Mouse (Mus musculus) limb, embryonic 14.5 days (tissue): ENCODE measurements around the gene Map3k4. TPM values are rescaled to one million over a fixed set of nuclear protein-coding genes. Genes with fewer than 3 reads are reported as not detected.

Source experiments
- ATAC-seq: fragments of 200-750 bp; cut with Nextera tagmentation; 2 replicates; pipeline ENCODE4 v1.8.0; 2017; ENCODE audit warnings: low read depth, moderate number of reproducible peaks, moderate TSS enrichment; ENCODE audit not compliant: low FRiP score
- DNase-seq: peaks from one replicate; pipeline ENCODE4 v3.0.0-alpha.2; 2015; ENCODE audit warnings: low spot score
- H3K27ac ChIP-seq: fragments of 300-500 bp; sonication (generic); replicated peaks from 2 replicates; pipeline ENCODE4 v1.5.1; 2014; ENCODE audit warnings: low read depth, mild to moderate bottlenecking, low read length, moderate library complexity, mixed read lengths
- H3K27me3 ChIP-seq: fragments of 300-500 bp; sonication (generic); 2 replicates; pipeline ENCODE4 v1.6.1; 2014; ENCODE audit warnings: low read length, mixed read lengths; ENCODE audit not compliant: control insufficient read depth, insufficient read depth
- H3K36me3 ChIP-seq: fragments of 300-500 bp; sonication (generic); 2 replicates; pipeline ENCODE4 v1.6.1; 2014; ENCODE audit warnings: mild to moderate bottlenecking, low read length, moderate library complexity, mixed read lengths; ENCODE audit not compliant: control insufficient read depth, insufficient read depth
- H3K4me1 ChIP-seq: fragments of 300-500 bp; sonication (generic); 2 replicates; pipeline ENCODE4 v1.6.1; 2014; ENCODE audit warnings: antibody characterized with exemption, low read length, mixed read lengths; ENCODE audit not compliant: control insufficient read depth, insufficient read depth
- H3K4me2 ChIP-seq: fragments of 300-500 bp; sonication (generic); replicated peaks from 2 replicates; pipeline ENCODE4 v1.6.1; 2014; ENCODE audit warnings: low read depth, mild to moderate bottlenecking, low read length, moderate library complexity; ENCODE audit not compliant: severe bottlenecking
- H3K4me3 ChIP-seq: fragments of 300-500 bp; sonication (generic); replicated peaks from 2 replicates; pipeline ENCODE4 v1.5.1; 2014; ENCODE audit warnings: low read length
- H3K9ac ChIP-seq: fragments of 300-500 bp; sonication (generic); 2 replicates; pipeline ENCODE4 v1.6.1; 2014; ENCODE audit warnings: mild to moderate bottlenecking, low read depth, low read length, moderate library complexity; ENCODE audit not compliant: severe bottlenecking
- H3K9me3 ChIP-seq: fragments of 300-500 bp; sonication (generic); 2 replicates; pipeline ENCODE4 v1.6.1; 2016; ENCODE audit warnings: low read length; ENCODE audit not compliant: control insufficient read depth
- POLR2A ChIP-seq: fragments of 200-500 bp; IDR thresholded peaks from 2 replicates; pipeline ENCODE4 v1.8.0; 2012; ENCODE audit warnings: inconsistent platforms, mild to moderate bottlenecking, moderate library complexity, borderline replicate concordance; ENCODE audit not compliant: insufficient read depth, insufficient read length; ENCODE audit errors: extremely low read depth
- WGBS: fragments of 180-500 bp; shearing (Covaris S2); extraction: QIAGEN DNeasy Blood & Tissue Kit; methylation state at CpG from one replicate; pipeline ENCODE4 v1.1.7; 2014; 5-methylcytosine and 5-hydroxymethylcytosine counted together
- polyA plus RNA-seq, 2 experiments: library from polyadenylated mRNA; depleted of rRNA in 1 of 2; stranded (reverse) in 1 of 2; unstranded in 1 of 2; fragments of >200 nt; fragmentation: Nextera tagmentation in 1 of 2; extraction: Ambion mirVana in 1 of 2; gene quantifications; 2 replicates each; pipeline versions ENCODE4 v1.2.1 to v1.2.3; 2012 to 2014

Gene Map3k4
- polyA plus RNA-seq, 2 experiments = 28.6 to 36.4 TPM

GRCm38 (mm10) chr17:12262851-12263250 lies 55.7 kb downstream of the Map3k4 start:
- Histone ChIP-seq H3K4me1 (peaks cover 26% of the 10 kb centered on the region), H3K9ac (no peak overlapping the region), H3K27me3 (no peaks in the 10 kb centered on the region), H3K4me3 (no peak overlapping the region), H3K36me3 (peaks cover 37% of the 10 kb centered on the region), H3K9me3 (no peaks in the 10 kb centered on the region), H3K4me2 (no peak overlapping the region), H3K27ac (0 out of 2 replicates have a peak overlapping the region, but pooled peaks have one; percentile 38)
- no peak for ATAC-seq
- no peak for TF ChIP-seq POLR2A
- DNase-seq = no peak
- 81% methylated on average over 8 of the region's 8 CpGs for WGBS

- peaks cover 46% of the 10 kb centered on the region for H3K36me3 ChIP-seq
- no peak overlapping the region for H3K4me3 ChIP-seq
- WGBS = 61% methylated on average over 2 of the region's 2 CpGs
- no peak overlapping the region for H3K4me2 ChIP-seq
- no peak overlapping the region for H3K27ac ChIP-seq
- ATAC-seq (0 out of 2 replicates have a peak, but pooled peaks have one; percentile 39), DNase-seq (no peak)
- H3K9ac ChIP-seq = no peak overlapping the region
- no peaks in the 10 kb centered on the region for H3K27me3 ChIP-seq
- no peaks in the 10 kb centered on the region for H3K9me3 ChIP-seq
- TF ChIP-seq POLR2A = no peak
- peaks cover 20% of the 10 kb centered on the region for H3K4me1 ChIP-seq
These were observed 56.7 kb downstream of the Map3k4 start for GRCm38 (mm10) chr17:12261887-12262286.

GRCm38 (mm10) chr17:12261376-12261775 lies 57.2 kb downstream of the Map3k4 start:
- H3K27me3 ChIP-seq = no peaks in the 10 kb centered on the region
- H3K27ac ChIP-seq = no peak overlapping the region
- H3K4me3 ChIP-seq = no peak overlapping the region
- H3K4me1 ChIP-seq = peaks cover 15% of the 10 kb centered on the region
- no peak overlapping the region for H3K9ac ChIP-seq
- 82% methylated on average over 7 of the region's 7 CpGs for WGBS
- no peak for ATAC-seq
- no peaks in the 10 kb centered on the region for H3K9me3 ChIP-seq
- DNase-seq = no peak
- H3K36me3 ChIP-seq = peaks cover 51% of the 10 kb centered on the region
- H3K4me2 ChIP-seq = no peak overlapping the region
- no peak for TF ChIP-seq POLR2A

- no peaks in the 10 kb centered on the region for H3K27me3 ChIP-seq
- no peak for DNase-seq
- no peak for ATAC-seq
- H3K27ac ChIP-seq = no peak overlapping the region
- H3K4me3 ChIP-seq = no peak overlapping the region
- no peak overlapping the region for H3K9ac ChIP-seq
- H3K9me3 ChIP-seq = no peaks in the 10 kb centered on the region
- no peak for TF ChIP-seq POLR2A
- 90% methylated on average over 8 of the region's 8 CpGs for WGBS
- no peak overlapping the region for H3K4me2 ChIP-seq
- H3K4me1 ChIP-seq = peaks cover 7% of the 10 kb centered on the region; the same call in 1 of the 2 replicates
- peaks cover 65% of the 10 kb centered on the region for H3K36me3 ChIP-seq
These were observed 58.6 kb downstream of the Map3k4 start for GRCm38 (mm10) chr17:12259957-12260356.

- WGBS = 69% methylated on average over 6 of the region's 6 CpGs
- Histone ChIP-seq H3K27me3 (no peaks in the 10 kb centered on the region), H3K27ac (no peak overlapping the region), H3K9me3 (no peaks in the 10 kb centered on the region), H3K36me3 (peaks cover 79% of the 10 kb centered on the region), H3K9ac (no peak overlapping the region), H3K4me3 (no peak overlapping the region), H3K4me1 (peaks cover 4% of the 10 kb centered on the region; the same call in 1 of the 2 replicates), H3K4me2 (no peak overlapping the region)
- no peak for TF ChIP-seq POLR2A
- ATAC-seq (no peak), DNase-seq (no peak)
These were observed 60.1 kb downstream of the Map3k4 start for GRCm38 (mm10) chr17:12258517-12258916.

- WGBS = 96% methylated on average over 11 of the region's 11 CpGs
- no peak overlapping the region for H3K27ac ChIP-seq
- ATAC-seq (no peak), DNase-seq (no peak)
- H3K4me2 ChIP-seq = no peak overlapping the region
- H3K36me3 ChIP-seq = peaks cover 87% of the 10 kb centered on the region
- H3K27me3 ChIP-seq = no peaks in the 10 kb centered on the region
- peaks cover 15% of the 10 kb centered on the region for H3K9me3 ChIP-seq
- no peaks in the 10 kb centered on the region for H3K4me1 ChIP-seq
- no peak overlapping the region for H3K4me3 ChIP-seq
- H3K9ac ChIP-seq = no peak overlapping the region
- no peak for TF ChIP-seq POLR2A
These were observed 62.5 kb downstream of the Map3k4 start for GRCm38 (mm10) chr17:12256142-12256541.
